Mouse (Mus musculus) liver, embryonic 14.5 days (tissue): ENCODE results near the gene Inha. TPM values are rescaled to one million over a fixed set of nuclear protein-coding genes. Genes with fewer than 3 reads are reported as not detected.

Experiments
- ATAC-seq: fragments of 200-750 bp; cut with Nextera tagmentation; 2 replicates; pipeline ENCODE4 v1.8.0; 2017; ENCODE audit warnings: moderate number of reproducible peaks, mild to moderate bottlenecking, moderate library complexity; ENCODE audit not compliant: insufficient read depth
- DNase-seq, 3 experiments: peaks; one replicate each; pipeline ENCODE4 v3.0.0-alpha.2; 2012 to 2013; ENCODE audit warnings: low read depth in 3 of 3, low spot score in 3 of 3
- H3K27ac ChIP-seq: fragments of 300-500 bp; sonication (generic); 2 replicates; pipeline ENCODE4 v1.5.1; 2014; ENCODE audit warnings: moderate library complexity, mild to moderate bottlenecking, control low read depth, inconsistent platforms
- H3K27me3 ChIP-seq: fragments of 300-500 bp; sonication (generic); 2 replicates; pipeline ENCODE4 v1.6.1; 2014; ENCODE audit warnings: mild to moderate bottlenecking, low read length, moderate library complexity; ENCODE audit not compliant: control insufficient read depth, insufficient read depth
- H3K36me3 ChIP-seq: fragments of 300-500 bp; sonication (generic); replicated peaks from 2 replicates; pipeline ENCODE4 v1.6.1; 2014; ENCODE audit warnings: low read depth; ENCODE audit not compliant: control insufficient read depth, insufficient read depth
- H3K4me1 ChIP-seq, 2 experiments: fragments of 200-500 bp in 1 of 2; fragments of 300-500 bp in 1 of 2; sonication (generic) in 1 of 2; replicated peaks; 2 replicates each; pipeline ENCODE4 v1.6.1; 2012 to 2014; ENCODE audit warnings: antibody characterized with exemption in 1 of 2, inconsistent platforms in 1 of 2, low read length in 1 of 2; ENCODE audit not compliant: control insufficient read depth in 2 of 2, insufficient read depth in 2 of 2
- H3K4me2 ChIP-seq: fragments of 300-500 bp; sonication (generic); 2 replicates; pipeline ENCODE4 v1.6.1; 2014; ENCODE audit warnings: low read depth, mild to moderate bottlenecking, control low read depth, moderate library complexity
- H3K4me3 ChIP-seq, 2 experiments: fragments of 200-500 bp in 1 of 2; fragments of 300-500 bp in 1 of 2; sonication (generic) in 1 of 2; 2 replicates each; pipeline ENCODE4 v1.5.1; 2012 to 2014; ENCODE audit warnings: low read depth in 2 of 2, low read length in 2 of 2, mild to moderate bottlenecking in 2 of 2, control low read depth in 1 of 2, inconsistent platforms in 1 of 2, moderate library complexity in 1 of 2; ENCODE audit not compliant: insufficient read depth in 1 of 2
- H3K9ac ChIP-seq: fragments of 300-500 bp; sonication (generic); replicated peaks from 2 replicates; pipeline ENCODE4 v1.6.1; 2014; ENCODE audit warnings: mild to moderate bottlenecking, control low read depth, moderate library complexity
- H3K9me3 ChIP-seq: fragments of 300-500 bp; sonication (generic); 2 replicates; pipeline ENCODE4 v1.6.1; 2016; ENCODE audit warnings: low read length, mixed read lengths; ENCODE audit not compliant: control insufficient read depth
- CTCF ChIP-seq: IDR thresholded peaks from 2 replicates; pipeline ENCODE4 v1.5.1; 2016; ENCODE audit warnings: antibody characterized with exemption, low read depth, control low read depth
- EP300 ChIP-seq: IDR thresholded peaks from 2 replicates; pipeline ENCODE4 v1.6.1; 2016; ENCODE audit warnings: antibody characterized with exemption, low read depth
- WGBS: fragments of 180-500 bp; shearing (Covaris S2); extraction: QIAGEN DNeasy Blood & Tissue Kit; methylation state at CpG from one replicate; pipeline ENCODE4 v1.1.7; 2014; ENCODE audit not compliant: insufficient replicate concordance; 5-methylcytosine and 5-hydroxymethylcytosine counted together
- polyA plus RNA-seq, 2 experiments: library from polyadenylated mRNA; depleted of rRNA in 1 of 2; stranded (reverse) in 1 of 2; unstranded in 1 of 2; fragments of >200 nt; fragmentation: Nextera tagmentation in 1 of 2; extraction: Ambion mirVana in 1 of 2; gene quantifications; 2 replicates each; pipeline versions ENCODE4 v1.2.1 to v1.2.3; 2012 to 2014

Inha gene
- polyA plus RNA-seq, 2 experiments = 0.17 to 1.3 TPM

DNA sequence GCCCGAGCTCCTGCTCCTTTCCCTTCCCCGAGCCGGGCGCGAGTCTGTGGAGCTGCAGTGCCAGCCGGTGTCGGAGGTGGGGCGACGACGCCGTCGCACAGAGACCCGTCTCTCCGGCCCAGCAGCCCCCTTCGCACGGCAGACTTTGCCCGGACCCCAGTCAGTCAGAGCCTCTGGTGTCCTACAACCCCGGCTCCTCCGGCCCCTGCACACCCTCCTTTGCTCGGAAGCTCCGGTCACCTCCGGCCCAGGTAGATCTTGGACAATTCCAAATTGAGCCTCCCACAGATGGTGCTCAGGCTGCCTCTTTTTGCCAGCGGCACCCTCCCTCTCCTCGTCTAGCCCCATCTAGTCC, 27.3 kb upstream of the Inha start:
- Histone ChIP-seq H3K9me3 (no peaks in the 10 kb centered on the region), H3K27me3 (peaks cover 54% of the 10 kb centered on the region), H3K9ac (no peak overlapping the region), H3K4me1 (peaks cover 7 to 9% of the 10 kb centered on the region in 2 experiments), H3K36me3 (no peaks in the 10 kb centered on the region), H3K4me3 (peak overlapping the region; percentile 22 to 63; a peak in 3 of 4 replicates), H3K27ac (no peak overlapping the region), H3K4me2 (peak overlapping the region; percentile 90)
- no peak for DNase-seq
- no peak for TF ChIP-seq CTCF
- no peak for TF ChIP-seq EP300
- 2% methylated on average over 24 of the region's 24 CpGs for WGBS
- no peak for ATAC-seq

GRCm38 (mm10) chr1:75480036-75480435, 26.8 kb upstream of the Inha start:
- ATAC-seq = no peak
- Histone ChIP-seq H3K36me3 (no peaks in the 10 kb centered on the region), H3K9ac (no peak overlapping the region), H3K9me3 (no peaks in the 10 kb centered on the region), H3K27ac (no peak overlapping the region), H3K4me1 (peaks cover 7 to 9% of the 10 kb centered on the region in 2 experiments), H3K27me3 (peaks cover 54% of the 10 kb centered on the region), H3K4me2 (no peak overlapping the region), H3K4me3 (no peak overlapping the region)
- no peak for DNase-seq
- WGBS = 19% methylated on average over 13 of the region's 13 CpGs
- no peak for TF ChIP-seq EP300
- TF ChIP-seq CTCF = no peak

DNA sequence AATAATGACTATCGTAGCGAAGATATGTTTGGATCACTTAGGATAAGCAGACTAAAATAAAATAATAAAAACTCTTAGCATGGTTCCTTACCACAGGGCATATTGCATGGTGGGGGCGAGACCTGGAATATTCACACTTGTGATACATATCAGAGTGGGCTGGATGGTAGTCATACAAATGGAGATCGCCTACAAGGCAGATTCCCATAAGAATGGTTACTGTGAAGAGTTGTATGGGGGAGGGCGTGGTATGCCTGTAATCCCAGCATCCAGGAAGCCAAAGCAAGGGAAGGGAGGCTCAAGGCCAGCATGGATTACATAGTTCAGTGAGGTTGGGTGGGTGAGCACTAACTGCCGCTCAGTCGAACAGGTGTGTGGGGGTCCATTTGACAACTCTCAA, 26.1 kb upstream of the Inha start:
- DNase-seq (no peak), ATAC-seq (no peak)
- Histone ChIP-seq H3K36me3 (no peaks in the 10 kb centered on the region), H3K27ac (no peak overlapping the region), H3K4me2 (no peak overlapping the region), H3K4me1 (peaks cover 7 to 9% of the 10 kb centered on the region in 2 experiments), H3K9me3 (no peaks in the 10 kb centered on the region), H3K9ac (no peak overlapping the region), H3K4me3 (no peak overlapping the region), H3K27me3 (peaks cover 61% of the 10 kb centered on the region)
- 67% methylated on average over 7 of the region's 7 CpGs for WGBS
- TF ChIP-seq CTCF = no peak
- TF ChIP-seq EP300 = no peak

- Histone ChIP-seq H3K9me3 (no peaks in the 10 kb centered on the region), H3K4me2 (no peak overlapping the region), H3K4me1 (no peaks in the 10 kb centered on the region), H3K9ac (no peak overlapping the region), H3K36me3 (no peaks in the 10 kb centered on the region), H3K27ac (no peak overlapping the region), H3K27me3 (peaks cover 58% of the 10 kb centered on the region), H3K4me3 (no peak overlapping the region)
- DNase-seq = no peak
- 6% methylated on average over 24 of the region's 24 CpGs for WGBS
- ATAC-seq = no peak
- TF ChIP-seq CTCF = no peak
- TF ChIP-seq EP300 = no peak
Measured at GRCm38 (mm10) chr1:75486561-75486960, 20.3 kb upstream of the Inha start.

DNA sequence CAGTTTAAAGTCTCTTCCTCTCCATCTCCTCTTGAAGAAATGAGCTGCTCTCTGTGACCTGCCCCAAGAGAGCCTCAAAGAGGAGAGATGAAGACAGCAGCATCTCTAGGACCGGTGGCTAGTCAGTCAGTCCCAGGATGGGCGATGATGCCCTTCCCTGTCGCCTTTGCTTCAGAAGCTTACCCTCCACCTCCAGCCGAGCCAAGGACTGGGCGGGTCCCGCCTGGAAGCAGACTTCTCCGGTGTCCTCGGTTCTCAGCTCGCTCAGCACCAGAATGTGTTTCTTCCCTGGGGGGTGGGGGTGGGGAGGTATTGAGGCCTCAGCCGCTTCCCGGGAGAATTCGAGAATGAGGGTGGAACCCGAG, 19.9 kb upstream of the Inha start:
- TF ChIP-seq EP300 = no peak
- no peak for ATAC-seq

More for the DNA sequence above, 19.9 kb upstream of the Inha start:
- H3K4me1 ChIP-seq = no peaks in the 10 kb centered on the region
- H3K4me3 ChIP-seq = peak overlapping the region; percentile 29 to 45
- H3K27me3 ChIP-seq = peaks cover 56% of the 10 kb centered on the region
- no peak overlapping the region for H3K9ac ChIP-seq
- DNase-seq = no peak
- peak overlapping the region; percentile 52 for H3K4me2 ChIP-seq
- no peaks in the 10 kb centered on the region for H3K36me3 ChIP-seq
- 3% methylated on average over 13 of the region's 13 CpGs for WGBS
- no peaks in the 10 kb centered on the region for H3K9me3 ChIP-seq
- H3K27ac ChIP-seq = no peak overlapping the region
